Mouse (Mus musculus) neural tube, embryonic 11.5 days (tissue): Measurements from ENCODE around the gene Acp7. TPM values are rescaled to one million over a fixed set of nuclear protein-coding genes. Genes with fewer than 3 reads are reported as not detected.

Source experiments
- ATAC-seq: fragments of 200-750 bp; cut with Nextera tagmentation; 2 replicates; pipeline ENCODE4 v1.8.0; 2017; ENCODE audit warnings: moderate number of reproducible peaks, mild to moderate bottlenecking, moderate TSS enrichment, moderate library complexity; ENCODE audit not compliant: insufficient read depth, low FRiP score, low TSS enrichment
- DNase-seq: peaks from one replicate; pipeline ENCODE4 v3.0.0-alpha.2; 2015; ENCODE audit warnings: low spot score
- H3K27ac ChIP-seq: fragments of 300-500 bp; sonication (generic); 2 replicates; pipeline ENCODE4 v1.5.1; 2014; ENCODE audit warnings: low read depth, mild to moderate bottlenecking, low read length
- H3K27me3 ChIP-seq: fragments of 300-500 bp; sonication (generic); 2 replicates; pipeline ENCODE4 v1.6.1; 2014; ENCODE audit warnings: mild to moderate bottlenecking, low read length, mixed read lengths; ENCODE audit not compliant: control insufficient read depth, insufficient read depth
- H3K36me3 ChIP-seq: fragments of 300-500 bp; sonication (generic); 2 replicates; pipeline ENCODE4 v1.6.1; 2014; ENCODE audit warnings: mild to moderate bottlenecking, low read length, moderate library complexity, mixed read lengths; ENCODE audit not compliant: control insufficient read depth, insufficient read depth
- H3K4me1 ChIP-seq: fragments of 300-500 bp; sonication (generic); 2 replicates; pipeline ENCODE4 v1.6.1; 2014; ENCODE audit warnings: low read length, mixed read lengths; ENCODE audit not compliant: control insufficient read depth, insufficient read depth
- H3K4me2 ChIP-seq: fragments of 300-500 bp; sonication (generic); 2 replicates; pipeline ENCODE4 v1.6.1; 2014; ENCODE audit warnings: low read depth, mild to moderate bottlenecking, moderate library complexity
- H3K4me3 ChIP-seq: fragments of 300-500 bp; sonication (generic); 2 replicates; pipeline ENCODE4 v1.5.1; 2014; ENCODE audit warnings: low read depth, low read length
- H3K9ac ChIP-seq: fragments of 300-500 bp; sonication (generic); 2 replicates; pipeline ENCODE4 v1.6.1; 2014; ENCODE audit warnings: mild to moderate bottlenecking, low read length
- H3K9me3 ChIP-seq: fragments of 300-500 bp; sonication (generic); 2 replicates; pipeline ENCODE4 v1.6.1; 2016; ENCODE audit warnings: low read length; ENCODE audit not compliant: control insufficient read depth
- WGBS: fragments of 180-500 bp; shearing (Covaris S2); extraction: QIAGEN DNeasy Blood & Tissue Kit; methylation state at CpG from one replicate; pipeline ENCODE4 v1.1.7; 2014; 5-methylcytosine and 5-hydroxymethylcytosine counted together
- polyA plus RNA-seq: library from polyadenylated mRNA; unstranded; fragments of >200 nt; fragmentation: Nextera tagmentation; extraction: Ambion mirVana; gene quantifications from 2 replicates; pipeline ENCODE4 v1.2.1, GENCODE M21; 2014

Gene Acp7
- polyA plus RNA-seq, 1 experiment from 2014 or later, result not detected

GRCm38 (mm10) chr7:28575597-28575996 is 55.5 kb downstream of the Acp7 start:
- Histone ChIP-seq H3K9ac (no peak overlapping the region), H3K9me3 (no peaks in the 10 kb centered on the region), H3K36me3 (no peaks in the 10 kb centered on the region), H3K27me3 (no peaks in the 10 kb centered on the region), H3K4me3 (no peak overlapping the region), H3K27ac (no peak overlapping the region), H3K4me2 (no peak overlapping the region), H3K4me1 (0 out of 2 replicates have a peak, but pooled peaks cover 3% of the 10 kb centered on the region)
- ATAC-seq (no peak), DNase-seq (no peak)
- WGBS, result 94% methylated on average over 11 of the region's 11 CpGs

DNA sequence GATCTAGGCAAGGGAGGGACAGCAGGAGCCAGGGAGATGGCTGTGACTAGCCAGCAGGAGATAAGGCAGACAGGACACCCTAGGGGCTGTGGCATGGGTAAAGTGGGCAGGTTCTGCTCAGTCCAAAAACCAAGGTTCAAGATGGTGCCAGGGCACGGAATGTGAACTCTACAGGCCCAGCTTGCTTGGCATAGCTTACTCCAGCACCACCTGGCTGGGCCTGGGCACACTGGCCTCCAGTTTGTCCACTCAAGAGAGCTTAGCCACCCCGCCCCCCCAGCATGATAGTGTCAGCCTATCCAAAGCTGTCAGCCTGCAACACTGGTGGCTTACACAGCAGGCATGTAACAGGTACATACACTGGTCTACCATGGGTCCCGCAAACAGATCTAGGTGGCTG is 57.9 kb downstream of the Acp7 start:
- 0 out of 2 replicates have a peak, but pooled peaks cover 3% of the 10 kb centered on the region for H3K4me1 ChIP-seq
- no peaks in the 10 kb centered on the region for H3K9me3 ChIP-seq
- no peak overlapping the region for H3K4me2 ChIP-seq
- ATAC-seq, result no peak
- peaks cover 3% of the 10 kb centered on the region; the same call in 1 of the 2 replicates for H3K36me3 ChIP-seq
- H3K27me3 ChIP-seq, result no peaks in the 10 kb centered on the region
- H3K4me3 ChIP-seq, result no peak overlapping the region
- whole genome bisulfite sequencing, result 91% methylated on average over 3 of the region's 3 CpGs
- no peak overlapping the region for H3K9ac ChIP-seq
- no peak overlapping the region for H3K27ac ChIP-seq
- no peak for DNase-seq

DNA sequence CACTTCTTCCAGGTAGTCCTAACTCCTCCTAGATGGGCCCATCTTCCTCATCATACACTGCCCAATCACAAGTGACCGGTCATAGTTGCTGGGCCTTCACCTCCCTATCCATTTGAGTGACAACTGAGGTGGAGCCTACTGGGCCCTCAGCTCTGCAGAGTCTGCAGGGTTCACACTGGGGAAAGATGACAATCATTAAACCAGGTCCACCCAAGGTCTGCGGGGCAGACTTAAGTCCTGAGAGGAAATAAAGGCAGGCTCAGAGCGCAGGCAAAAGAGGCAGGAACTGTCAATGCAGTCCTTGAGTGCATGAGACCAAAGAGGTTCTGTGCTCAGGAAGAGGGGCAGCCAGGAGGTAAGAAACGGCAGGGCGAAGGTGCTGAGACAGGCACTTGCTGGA is 58.4 kb downstream of the Acp7 start:
- Histone ChIP-seq H3K4me2 (no peak overlapping the region), H3K9ac (no peak overlapping the region), H3K27me3 (no peaks in the 10 kb centered on the region), H3K27ac (no peak overlapping the region), H3K4me1 (0 out of 2 replicates have a peak, but pooled peaks cover 3% of the 10 kb centered on the region), H3K9me3 (no peaks in the 10 kb centered on the region), H3K36me3 (peaks cover 4% of the 10 kb centered on the region), H3K4me3 (no peak overlapping the region)
- DNase-seq, result no peak
- WGBS, result 86% methylated on average over 5 of the region's 5 CpGs
- ATAC-seq, result no peak

- Histone ChIP-seq H3K4me3 (no peak overlapping the region), H3K9ac (no peak overlapping the region), H3K4me2 (no peak overlapping the region), H3K4me1 (0 out of 2 replicates have a peak, but pooled peaks cover 3% of the 10 kb centered on the region), H3K36me3 (peaks cover 10% of the 10 kb centered on the region), H3K9me3 (no peaks in the 10 kb centered on the region), H3K27ac (no peak overlapping the region), H3K27me3 (no peaks in the 10 kb centered on the region)
- DNase-seq, result no peak
- 45% methylated on average over 5 of the region's 5 CpGs for WGBS
- ATAC-seq, result no peak
Observed at GRCm38 (mm10) chr7:28570982-28571682, 60.0 kb downstream of the Acp7 start.

DNA sequence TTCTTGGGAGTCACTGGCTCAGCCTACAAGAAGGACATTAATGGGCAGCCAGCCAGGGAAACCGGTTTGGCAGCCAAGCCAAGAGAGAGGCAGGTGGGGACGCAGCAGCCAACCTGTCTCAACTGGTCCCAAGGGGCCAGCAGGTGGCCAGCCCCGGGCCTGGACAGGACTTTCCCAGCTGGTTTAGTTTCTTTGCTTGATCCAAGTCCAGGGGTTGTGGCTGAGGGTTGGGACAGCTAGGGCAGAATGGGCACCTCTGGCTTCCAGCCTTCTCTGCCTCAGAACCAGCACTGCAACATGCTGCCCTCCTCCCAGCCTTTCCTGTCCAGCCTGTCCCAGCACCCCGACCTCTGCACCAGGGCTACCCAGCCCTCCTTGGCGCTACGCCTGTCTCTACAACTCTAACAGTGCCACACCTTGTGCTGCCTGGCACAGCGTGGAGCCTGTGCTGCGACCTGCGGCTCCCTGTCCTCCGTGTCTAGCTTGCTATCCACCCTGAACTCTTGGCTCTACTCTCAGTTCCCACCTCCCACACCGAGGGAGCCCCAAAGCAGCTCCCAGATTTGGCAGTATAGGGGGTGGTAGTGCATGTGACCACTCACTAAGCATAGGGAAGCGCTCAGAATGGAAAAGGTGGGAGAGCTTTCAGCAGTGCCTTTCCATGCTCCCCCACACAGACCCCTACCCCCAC is 60.7 kb downstream of the Acp7 start:
- Histone ChIP-seq H3K27ac (no peak overlapping the region), H3K4me1 (no peaks in the 10 kb centered on the region), H3K27me3 (no peaks in the 10 kb centered on the region), H3K4me2 (no peak overlapping the region), H3K9ac (no peak overlapping the region), H3K4me3 (no peak overlapping the region), H3K9me3 (no peaks in the 10 kb centered on the region), H3K36me3 (peaks cover 12% of the 10 kb centered on the region)
- ATAC-seq, result no peak
- 76% methylated on average over 12 of the region's 12 CpGs for WGBS
- DNase-seq, result no peak

DNA sequence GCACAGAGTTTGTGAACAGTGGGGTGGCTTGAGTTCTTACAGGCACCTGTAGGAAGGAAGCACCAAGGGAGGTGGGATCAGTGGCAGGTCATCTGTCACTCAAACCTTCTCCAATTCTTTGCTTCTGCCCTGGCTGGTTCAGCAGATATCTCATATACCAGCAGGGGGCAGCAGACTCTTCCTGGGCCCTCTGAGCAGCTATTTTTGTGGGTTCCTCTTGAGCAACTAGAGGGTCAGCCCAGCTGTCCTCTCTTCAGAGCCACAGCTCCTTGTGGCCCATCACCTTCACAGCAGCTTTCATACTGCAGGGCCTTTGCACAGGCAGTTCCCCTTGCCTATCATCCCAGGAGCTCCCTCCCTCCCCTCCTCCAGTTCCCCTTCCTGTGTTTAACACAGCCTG is 62.9 kb downstream of the Acp7 start:
- H3K4me3 ChIP-seq, result no peak overlapping the region
- no peak for ATAC-seq
- no peaks in the 10 kb centered on the region for H3K4me1 ChIP-seq
- no peak overlapping the region for H3K27ac ChIP-seq
- H3K9me3 ChIP-seq, result no peaks in the 10 kb centered on the region
- peak; percentile 51 for DNase-seq
- H3K36me3 ChIP-seq, result peaks cover 15% of the 10 kb centered on the region
- no peak overlapping the region for H3K4me2 ChIP-seq
- no peak overlapping the region for H3K9ac ChIP-seq
- no peaks in the 10 kb centered on the region for H3K27me3 ChIP-seq

- ATAC-seq (no peak), DNase-seq (no peak)
- H3K9me3 ChIP-seq, result no peaks in the 10 kb centered on the region
- H3K4me2 ChIP-seq, result no peak overlapping the region
- WGBS, result 92% methylated on average over 4 of the region's 4 CpGs
- no peak overlapping the region for H3K4me3 ChIP-seq
- H3K27ac ChIP-seq, result no peak overlapping the region
- no peak overlapping the region for H3K9ac ChIP-seq
- H3K4me1 ChIP-seq, result no peaks in the 10 kb centered on the region
- no peaks in the 10 kb centered on the region for H3K27me3 ChIP-seq
- H3K36me3 ChIP-seq, result peaks cover 17% of the 10 kb centered on the region
Observed at GRCm38 (mm10) chr7:28567539-28567938, 63.6 kb downstream of the Acp7 start.

GRCm38 (mm10) chr7:28565407-28565806 is 65.7 kb downstream of the Acp7 start:
- no peaks in the 10 kb centered on the region for H3K9me3 ChIP-seq
- ATAC-seq (no peak), DNase-seq (no peak)
- H3K4me2 ChIP-seq, result no peak overlapping the region
- no peaks in the 10 kb centered on the region for H3K27me3 ChIP-seq
- no peak overlapping the region for H3K9ac ChIP-seq
- no peak overlapping the region for H3K27ac ChIP-seq
- WGBS, result 81% methylated on average over 5 of the region's 5 CpGs
- peaks cover 17% of the 10 kb centered on the region for H3K36me3 ChIP-seq
- H3K4me1 ChIP-seq, result no peaks in the 10 kb centered on the region
- no peak overlapping the region for H3K4me3 ChIP-seq

- WGBS, result 94% methylated on average over 13 of the region's 13 CpGs
- H3K36me3 ChIP-seq, result peaks cover 18% of the 10 kb centered on the region
- H3K4me2 ChIP-seq, result no peak overlapping the region
- H3K4me1 ChIP-seq, result no peaks in the 10 kb centered on the region
- ATAC-seq, result no peak
- DNase-seq, result no peak
- H3K27ac ChIP-seq, result no peak overlapping the region
- no peak overlapping the region for H3K4me3 ChIP-seq
- H3K27me3 ChIP-seq, result no peaks in the 10 kb centered on the region
- H3K9me3 ChIP-seq, result no peaks in the 10 kb centered on the region
- H3K9ac ChIP-seq, result no peak overlapping the region
Observed at GRCm38 (mm10) chr7:28562951-28563350, 68.2 kb downstream of the Acp7 start.
